8 mouse cellular contexts compared by ENCODE assay signal in genomic region chr10:4088744-4089414, GRCm38 (mm10).
DNase-seq lines count a peak whose midpoint lies in the region; ATAC-seq and TF ChIP-seq lines count a peak whose summit lies in the region.

No protein-coding gene starts in this region.

- no peak overlapping the region for H3K9ac ChIP-seq in forebrain, embryonic 13.5 days

- H3K27me3 ChIP-seq in cerebellum, adult 2 months (ENCODE audit: control insufficient read depth, insufficient read depth, low read length), result no peaks in the 10 kb centered on the region
- no peaks in the 10 kb centered on the region for H3K27me3 ChIP-seq in forebrain, embryonic 13.5 days

- no peaks in the 10 kb centered on the region for H3K9me3 ChIP-seq in forebrain, embryonic 13.5 days (replicated peaks)

- H3K36me3 ChIP-seq in forebrain, embryonic 13.5 days (ENCODE audit: poor library complexity, severe bottlenecking), result no peaks in the 10 kb centered on the region

- H3K4me2 ChIP-seq in forebrain, embryonic 13.5 days, result no peak overlapping the region

- peak; percentile 22; the same call in 1 of the 2 replicates for ATAC-seq in forebrain, embryonic 13.5 days

- no peak overlapping the region for H3K4me3 ChIP-seq in cerebellum, adult 2 months (replicated peaks; ENCODE audit: insufficient read depth, low read depth, low read length)
- no peak overlapping the region for H3K4me3 ChIP-seq in lung, adult 2 months (replicated peaks; ENCODE audit: extremely low read depth, low read depth, low read length)
- no peak overlapping the region for H3K4me3 ChIP-seq in forebrain, embryonic 13.5 days

- WGBS in cerebellum, adult 2 months, result 74% methylated on average over 7 of the region's 7 CpGs
- 70% methylated on average over 7 of the region's 7 CpGs for WGBS in lung, adult 2 months
- 76% methylated on average over 7 of the region's 7 CpGs for WGBS in forebrain, embryonic 13.5 days

- TF ChIP-seq POLR2A in cerebellum, adult 2 months (IDR thresholded peaks at IDR 0.05; ENCODE audit: borderline replicate concordance, insufficient read depth, low read length), result no peak
- no peak for TF ChIP-seq POLR2A in lung, adult 2 months (IDR thresholded peaks at IDR 0.05; ENCODE audit: borderline replicate concordance, extremely low read depth, low read depth, low read length)

- no peak for DNase-seq in cerebellum, adult 2 months
- DNase-seq in cerebellum, adult 9-10 months, result no peak
- DNase-seq in lung, adult 2 months, result no peak
- DNase-seq in lung, postnatal 25 days (ENCODE audit: low spot score), result no peak
- DNase-seq in mesoderm, embryonic 11.5 days (ENCODE audit: low read depth, low spot score), result peak; percentile 68
- DNase-seq in ovary, postnatal 10 days (ENCODE audit: low spot score), result no peak
- no peak for DNase-seq in gastrocnemius, postnatal 10 days

- no peaks in the 10 kb centered on the region for H3K4me1 ChIP-seq in cerebellum, adult 2 months (ENCODE audit: control insufficient read depth, insufficient read depth, low read length)
- no peaks in the 10 kb centered on the region for H3K4me1 ChIP-seq in lung, adult 2 months (ENCODE audit: control insufficient read depth, insufficient read depth, low read length)
- peaks cover 5% of the 10 kb centered on the region; the same call in 1 of the 2 replicates for H3K4me1 ChIP-seq in forebrain, embryonic 13.5 days

- TF ChIP-seq CTCF in cerebellum, adult 2 months (IDR thresholded peaks at IDR 0.05; ENCODE audit: borderline replicate concordance, insufficient read depth, low read depth, low read length), result 0 out of 2 replicates have a peak, but pooled peaks have one; percentile 9
- peak; percentile 57 for TF ChIP-seq CTCF in lung, adult 2 months (IDR thresholded peaks at IDR 0.05; ENCODE audit: insufficient read depth, low read length)

- H3K27ac ChIP-seq in cerebellum, adult 2 months (ENCODE audit: insufficient read depth, low read length), result no peak overlapping the region
- no peak overlapping the region for H3K27ac ChIP-seq in forebrain, embryonic 13.5 days
